Comparison of ENCODE assay signal across 30 mouse cellular contexts in the genomic region with DNA sequence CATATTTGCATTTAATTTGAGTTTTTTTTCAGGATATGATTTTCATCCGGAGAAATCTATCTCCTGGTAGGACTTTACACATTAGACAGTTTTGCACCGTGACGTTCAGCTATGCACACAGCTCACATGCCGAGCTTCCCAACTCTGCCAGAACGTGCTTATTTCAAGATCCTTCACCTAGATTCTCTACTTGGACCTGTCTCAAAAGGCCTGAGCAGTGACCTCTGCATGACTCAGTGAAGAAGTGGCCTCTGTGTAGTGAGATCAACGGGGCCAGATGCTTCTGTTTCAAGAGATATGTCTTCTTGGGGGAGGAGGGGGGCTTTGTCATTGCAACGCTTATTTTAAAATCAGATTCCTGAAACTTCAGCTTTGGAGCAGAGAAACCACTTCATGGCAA.
A peak's percentile ranks its signal among the peaks of the same experiment; 100 is the strongest.
DNase-seq lines count a peak whose midpoint lies in the region; ATAC-seq lines count a peak whose summit lies in the region.
"Had no signal": no experiment of that assay in that cellular context is flagged by ENCODE, and none has a peak within 500 bp of the region (broad histone marks: within the 10 kb centered on the region; RNA-seq: fewer than 3 reads in every experiment).

No protein-coding gene starts in this region.

- ATAC-seq in kidney, embryonic 16.5 days (ENCODE audit: low FRiP score, low TSS enrichment) = no peak
- ATAC-seq: forebrain, embryonic 15.5 days; hindbrain, postnatal 0 days; intestine, embryonic 15.5 days; midbrain, embryonic 15.5 days had no signal

- H3K27ac ChIP-seq in kidney, embryonic 16.5 days (ENCODE audit: low read length) = no peak overlapping the region
- H3K27ac ChIP-seq: embryonic facial prominence, embryonic 13.5 days; forebrain, embryonic 10.5 days; forebrain, embryonic 15.5 days; heart, embryonic 10.5 days; heart, embryonic 15.5 days; hindbrain, embryonic 12.5 days; hindbrain, postnatal 0 days; intestine, embryonic 15.5 days; left cerebral cortex, adult 2 months; limb, embryonic 12.5 days; liver, embryonic 15.5 days; lung, embryonic 15.5 days; midbrain, embryonic 10.5 days; midbrain, embryonic 15.5 days; stomach, embryonic 15.5 days had no signal

- H3K9me3 ChIP-seq in kidney, embryonic 16.5 days (ENCODE audit: low read length) = no peaks in the 10 kb centered on the region
- H3K9me3 ChIP-seq: embryonic facial prominence, embryonic 13.5 days; forebrain, embryonic 10.5 days; forebrain, embryonic 15.5 days; heart, embryonic 10.5 days; heart, embryonic 15.5 days; hindbrain, embryonic 12.5 days; intestine, embryonic 15.5 days; limb, embryonic 12.5 days; liver, embryonic 15.5 days; lung, embryonic 15.5 days; midbrain, embryonic 10.5 days; midbrain, embryonic 15.5 days; neural tube, embryonic 15.5 days; stomach, embryonic 15.5 days had no signal

- no peak overlapping the region for H3K9ac ChIP-seq in kidney, embryonic 16.5 days (replicated peaks; ENCODE audit: low read length)
- H3K9ac ChIP-seq: embryonic facial prominence, embryonic 13.5 days; forebrain, embryonic 15.5 days; heart, embryonic 15.5 days; hindbrain, embryonic 12.5 days; intestine, embryonic 15.5 days; limb, embryonic 12.5 days; liver, embryonic 15.5 days; lung, embryonic 15.5 days; midbrain, embryonic 15.5 days; neural tube, embryonic 15.5 days; stomach, embryonic 15.5 days had no signal

- H3K36me3 ChIP-seq in kidney, embryonic 16.5 days (ENCODE audit: insufficient read depth, low read length) = no peaks in the 10 kb centered on the region
- H3K36me3 ChIP-seq: embryonic facial prominence, embryonic 13.5 days; forebrain, embryonic 10.5 days; forebrain, embryonic 15.5 days; heart, embryonic 10.5 days; heart, embryonic 15.5 days; hindbrain, embryonic 12.5 days; intestine, embryonic 15.5 days; limb, embryonic 12.5 days; midbrain, embryonic 10.5 days; stomach, embryonic 15.5 days had no signal

- WGBS in kidney, embryonic 16.5 days = 66% methylated on average over 7 of the region's 7 CpGs

- H3K4me3 ChIP-seq in kidney, embryonic 16.5 days (ENCODE audit: low read length) = no peak overlapping the region
- H3K4me3 ChIP-seq: embryonic facial prominence, embryonic 13.5 days; forebrain, embryonic 10.5 days; forebrain, embryonic 15.5 days; heart, embryonic 10.5 days; heart, embryonic 15.5 days; hindbrain, embryonic 12.5 days; intestine, embryonic 15.5 days; left cerebral cortex, adult 2 months; limb, embryonic 12.5 days; liver, embryonic 15.5 days; lung, embryonic 15.5 days; midbrain, embryonic 10.5 days; midbrain, embryonic 15.5 days; neural tube, embryonic 15.5 days; stomach, embryonic 15.5 days had no signal

- H3K4me1 ChIP-seq in kidney, embryonic 16.5 days (ENCODE audit: insufficient read depth, low read length) = no peaks in the 10 kb centered on the region
- H3K4me1 ChIP-seq: embryonic facial prominence, embryonic 13.5 days; forebrain, embryonic 10.5 days; hindbrain, embryonic 12.5 days; intestine, embryonic 15.5 days; limb, embryonic 12.5 days; liver, embryonic 15.5 days; lung, embryonic 15.5 days; stomach, embryonic 15.5 days had no signal

- H3K27me3 ChIP-seq in kidney, embryonic 16.5 days (ENCODE audit: insufficient read depth, low read length) = no peaks in the 10 kb centered on the region
- H3K27me3 ChIP-seq: embryonic facial prominence, embryonic 13.5 days; forebrain, embryonic 15.5 days; heart, embryonic 15.5 days; hindbrain, embryonic 12.5 days; intestine, embryonic 15.5 days; limb, embryonic 12.5 days; liver, embryonic 15.5 days; lung, embryonic 15.5 days; midbrain, embryonic 15.5 days; neural tube, embryonic 15.5 days; stomach, embryonic 15.5 days had no signal

- H3K4me2 ChIP-seq in kidney, embryonic 16.5 days (replicated peaks; ENCODE audit: low read depth, low read length) = no peak overlapping the region
- H3K4me2 ChIP-seq: embryonic facial prominence, embryonic 13.5 days; forebrain, embryonic 15.5 days; heart, embryonic 15.5 days; hindbrain, embryonic 12.5 days; intestine, embryonic 15.5 days; limb, embryonic 12.5 days; liver, embryonic 15.5 days; lung, embryonic 15.5 days; midbrain, embryonic 15.5 days; neural tube, embryonic 15.5 days; stomach, embryonic 15.5 days had no signal

- DNase-seq in adrenal gland, adult 2 months = peak; percentile 51
- no peak for DNase-seq in adrenal gland, postnatal 4 days (ENCODE audit: low spot score in 2 of 2)
- DNase-seq in kidney, postnatal 14 days = peak; percentile 23
- DNase-seq in 416B (ENCODE audit: low read depth) = peak; percentile 18
- peak; percentile 29 to 40 for DNase-seq in adrenal gland, postnatal 36 days
- DNase-seq in frontal cortex, postnatal 25 days (ENCODE audit: low spot score in 2 of 2) = no peak
- DNase-seq: cerebellum, adult 11 months; cerebellum, adult 9-11 months; gastrocnemius, postnatal 10 days; kidney, adult 2 months; kidney, postnatal 25 days; retina, postnatal 1 day; right cerebral cortex, postnatal 14 days had no signal

Comparison
In these comparisons a context has a peak if more than half of its experiments do, and no peak if none do; other contexts are left out.
1. DNase-seq: peak in adrenal gland, adult 2 months (single experiment), kidney, postnatal 14 days (single experiment), 416B (single experiment) and adrenal gland, postnatal 36 days (2 of 2); none in adrenal gland, postnatal 4 days (0 of 2) and frontal cortex, postnatal 25 days (0 of 2).